Mouse (Mus musculus): ENCODE results near the gene Ppid.

DNA sequence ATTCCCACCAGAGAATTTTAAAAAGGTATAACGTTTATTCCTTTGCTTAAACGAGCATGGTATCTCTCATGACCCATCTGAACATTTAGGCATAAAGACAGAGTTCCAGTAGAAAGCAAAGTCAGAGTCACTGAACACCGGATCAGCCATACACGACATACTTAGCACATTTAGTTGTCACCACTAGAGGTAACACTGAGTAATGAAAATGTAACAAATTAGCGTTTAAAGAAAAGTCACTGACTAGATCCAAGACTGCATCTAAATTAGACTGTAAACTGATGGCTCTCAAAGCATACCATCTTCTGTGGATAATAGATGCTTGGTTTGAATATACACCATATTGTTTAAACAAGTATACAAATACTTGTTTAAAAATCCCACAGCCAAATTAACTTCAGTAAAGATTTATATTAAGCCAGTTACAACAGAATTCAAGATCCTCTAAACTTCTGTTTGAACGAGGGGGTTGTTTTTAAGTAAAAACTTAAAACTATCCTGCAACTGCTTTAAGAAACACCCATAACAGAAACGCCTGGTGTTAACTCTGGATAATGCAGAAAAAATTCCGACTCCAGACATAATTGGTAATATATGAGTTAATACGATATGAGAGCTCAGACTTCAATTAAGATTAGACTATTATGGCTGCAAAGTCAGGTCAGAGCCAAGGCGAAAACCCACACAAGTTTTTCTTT is 36.5 kb downstream of the Ppid start:
- TF ChIP-seq MAFK (IDR thresholded peaks at IDR 0.05; ENCODE audit: insufficient read depth, low read depth, low read length): no peak
- no peak for TF ChIP-seq HCFC1 (IDR thresholded peaks at IDR 0.05; ENCODE audit: borderline replicate concordance, insufficient read depth, low read length)
